Mouse (Mus musculus) ovary, adult 18-20 months (tissue): Measurements from ENCODE around the gene Dlec1.
A peak's percentile ranks its signal among the peaks of the same experiment; 100 is the strongest.

ENCODE experiments used
- DNase-seq: peaks from one replicate; pipeline ENCODE4 v3.0.0; 2022; ENCODE audit warnings: low spot score, mixed read lengths

Dlec1 gene

GRCm38 (mm10) chr9:119142066-119142465 is 39.8 kb downstream of the Dlec1 start:
- DNase-seq, result no peak

- DNase-seq, result no peak
Measured at GRCm38 (mm10) chr9:119143372-119143771, 41.1 kb downstream of the Dlec1 start.

GRCm38 (mm10) chr9:119144696-119145095 is 42.4 kb downstream of the Dlec1 start:
- no peak for DNase-seq

DNA sequence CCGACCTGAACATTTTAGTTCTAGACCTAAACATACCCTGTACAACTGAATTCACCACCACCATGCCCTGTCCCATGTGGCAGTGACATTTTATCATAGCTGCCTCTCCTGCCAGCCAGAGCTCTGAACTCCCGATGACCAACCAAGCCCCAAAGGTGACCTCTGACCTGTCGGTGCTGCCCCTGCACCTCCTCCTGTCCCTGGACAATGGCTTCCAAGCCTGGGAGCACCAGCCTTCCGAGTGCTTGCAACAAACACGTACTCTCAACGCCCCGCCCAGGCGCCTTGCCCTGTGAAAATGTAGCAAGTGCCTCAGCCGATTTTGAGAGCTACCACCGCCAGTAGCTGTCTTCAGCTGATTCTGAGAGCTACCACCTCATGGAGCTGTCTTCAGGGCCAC is 42.9 kb downstream of the Dlec1 start:
- DNase-seq, result no peak

- no peak for DNase-seq
Measured at GRCm38 (mm10) chr9:119145638-119146037, 43.4 kb downstream of the Dlec1 start.

DNA sequence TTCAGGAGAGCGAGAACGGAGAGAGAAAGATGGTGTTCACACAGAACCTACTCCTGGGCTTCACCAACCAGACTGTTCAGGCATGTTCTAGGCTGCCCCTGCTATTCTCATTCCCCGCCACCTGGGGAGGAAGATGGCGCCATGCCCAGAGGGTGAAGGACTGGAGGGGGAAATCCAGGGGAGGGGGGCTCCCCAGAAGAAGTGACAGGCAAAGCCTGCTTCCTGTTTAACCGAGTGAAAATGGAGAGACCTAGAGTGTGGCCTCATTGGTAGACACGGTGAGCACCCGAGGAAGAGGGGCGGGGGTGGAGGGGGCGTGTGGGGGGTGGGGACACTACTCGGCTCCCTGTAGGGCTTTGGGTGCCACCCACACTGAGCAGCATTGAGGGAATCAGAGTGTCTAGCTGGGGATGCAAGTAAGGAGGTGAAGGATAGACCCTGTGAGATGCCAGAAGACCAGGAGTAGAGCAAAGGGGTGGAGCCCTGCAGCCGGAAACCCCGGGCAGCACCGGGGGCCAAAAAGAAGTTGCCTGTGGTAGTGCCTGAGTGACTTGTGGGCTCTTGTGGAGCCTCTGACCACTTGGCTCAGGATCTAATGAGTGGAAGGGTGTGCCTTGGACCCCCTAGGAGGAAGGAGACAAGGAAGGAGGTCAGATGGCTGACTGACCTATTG is 44.0 kb downstream of the Dlec1 start:
- DNase-seq, result no peak

- DNase-seq, result peak; percentile 35
Measured at GRCm38 (mm10) chr9:119149601-119150000, 47.3 kb downstream of the Dlec1 start.

- DNase-seq, result no peak
Measured at GRCm38 (mm10) chr9:119151751-119152150, 49.5 kb downstream of the Dlec1 start.

DNA sequence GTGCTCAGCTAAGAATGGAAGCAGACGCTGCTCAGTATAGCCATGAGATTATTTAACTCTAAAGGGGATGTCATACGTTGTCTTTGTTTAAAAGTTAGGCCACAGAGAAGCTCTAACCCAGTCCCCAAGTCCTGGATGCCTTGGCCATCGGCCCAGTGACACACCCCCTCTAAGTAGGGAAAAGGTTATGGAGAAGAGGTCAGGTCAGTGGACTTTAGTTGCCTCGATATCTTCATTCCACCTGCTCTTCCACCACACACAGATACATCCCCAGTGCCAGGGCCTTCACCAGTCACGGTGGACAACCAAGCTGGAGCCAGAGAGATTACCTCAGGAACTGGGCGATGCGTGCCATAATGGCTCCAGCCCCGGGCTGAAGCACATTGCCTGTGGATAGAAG is 53.1 kb downstream of the Dlec1 start:
- DNase-seq, result no peak

DNA sequence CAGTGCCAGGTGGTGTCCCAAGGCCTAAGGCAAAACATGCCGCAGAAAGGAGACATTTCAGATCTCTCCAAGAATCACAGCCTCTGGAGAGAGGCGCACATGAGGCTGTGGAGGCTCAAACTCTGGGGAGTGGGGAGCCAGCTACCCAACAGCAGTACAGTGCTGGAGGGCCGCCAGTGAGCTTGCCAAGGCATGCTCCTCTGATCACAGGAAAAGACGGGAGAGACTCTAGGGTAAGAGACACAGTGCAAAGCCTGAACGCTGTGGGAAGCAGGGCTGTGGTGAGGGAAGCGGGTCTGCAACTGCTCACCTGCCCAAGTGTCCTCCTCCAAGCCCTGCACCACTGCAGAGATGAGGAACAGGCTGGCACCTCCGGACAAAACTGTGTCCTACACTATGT is 53.5 kb downstream of the Dlec1 start:
- no peak for DNase-seq

DNA sequence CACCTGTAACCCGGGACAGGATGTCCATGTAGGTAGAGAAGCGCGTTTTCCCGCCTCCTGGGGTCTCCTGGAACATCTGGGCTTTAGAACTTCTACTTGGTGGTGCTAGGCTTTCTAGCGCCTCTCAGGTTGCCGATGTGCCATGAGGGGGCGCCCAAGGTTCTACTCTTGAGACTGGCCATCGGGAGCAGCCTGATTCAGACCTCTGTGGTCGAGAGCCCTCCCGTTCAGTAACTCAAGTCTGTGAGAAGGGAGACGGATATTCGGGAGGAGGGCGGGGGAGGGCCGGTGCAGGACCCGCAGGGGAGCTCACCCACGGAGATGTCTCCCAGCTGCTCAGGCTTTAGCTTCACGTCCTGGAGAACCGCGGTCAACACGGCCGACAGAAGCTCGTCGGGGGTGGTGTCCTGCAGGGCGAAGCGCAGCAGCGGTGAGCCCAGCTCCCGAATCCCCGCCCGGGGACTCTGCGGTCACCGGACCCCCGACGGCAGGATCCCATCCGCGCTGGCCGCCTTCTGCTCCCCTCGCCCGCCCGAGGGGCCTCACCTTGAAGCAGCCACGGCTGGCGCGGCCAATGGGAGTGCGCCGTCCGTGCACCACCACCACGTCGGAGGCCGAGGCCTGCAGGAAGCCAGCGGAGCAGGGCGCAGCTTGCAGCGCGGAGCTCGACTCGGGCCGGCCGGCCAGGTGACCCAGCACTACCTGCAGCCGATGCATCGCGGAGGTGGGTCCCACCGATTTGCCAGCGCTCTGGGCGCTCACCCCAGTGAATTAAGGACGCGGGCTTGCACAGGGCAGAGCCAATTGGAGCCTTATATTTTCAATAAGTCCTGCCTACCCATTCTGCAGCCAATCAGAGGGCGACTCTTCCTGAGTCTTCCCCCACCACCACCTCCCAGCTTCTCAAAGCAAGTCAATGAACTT is 54.3 kb downstream of the Dlec1 start, which contains the start of gene Acaa1b:
Acaa1b (minus strand) TSS at position 816 of the 924 bp plus-strand sequence.
- DNase-seq, result peak; percentile 45

- DNase-seq, result no peak
Measured at GRCm38 (mm10) chr9:119158861-119159260, 56.6 kb downstream of the Dlec1 start, which contains the start of gene Gm47289. Gene Gm47289, plus strand, starts transcription at chr9:119159161.

GRCm38 (mm10) chr9:119160689-119161088 is 58.4 kb downstream of the Dlec1 start:
- no peak for DNase-seq

- DNase-seq, result no peak
Measured at GRCm38 (mm10) chr9:119164743-119165142, 62.5 kb downstream of the Dlec1 start.

GRCm38 (mm10) chr9:119165548-119165947 is 63.3 kb downstream of the Dlec1 start:
- DNase-seq, result no peak

DNA sequence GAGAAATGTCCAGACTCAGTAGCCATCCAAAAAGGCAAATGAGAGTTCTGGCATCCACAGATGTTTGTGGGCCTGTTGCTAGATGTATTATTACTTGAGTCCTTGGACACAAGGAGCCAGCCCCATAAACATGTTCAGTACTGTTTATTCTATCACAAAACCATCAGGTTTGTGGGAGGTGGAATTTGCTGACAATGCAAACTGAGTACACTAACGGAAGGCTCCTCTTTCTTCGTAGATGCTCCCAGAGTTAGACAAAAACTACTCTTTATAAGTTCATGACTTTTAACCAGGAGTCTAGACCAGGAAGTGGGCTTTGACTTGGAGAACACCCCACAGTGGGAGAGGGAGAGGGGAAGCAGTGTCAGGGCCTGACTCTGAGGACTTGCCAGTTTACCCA is 65.3 kb downstream of the Dlec1 start:
- DNase-seq, result no peak

DNA sequence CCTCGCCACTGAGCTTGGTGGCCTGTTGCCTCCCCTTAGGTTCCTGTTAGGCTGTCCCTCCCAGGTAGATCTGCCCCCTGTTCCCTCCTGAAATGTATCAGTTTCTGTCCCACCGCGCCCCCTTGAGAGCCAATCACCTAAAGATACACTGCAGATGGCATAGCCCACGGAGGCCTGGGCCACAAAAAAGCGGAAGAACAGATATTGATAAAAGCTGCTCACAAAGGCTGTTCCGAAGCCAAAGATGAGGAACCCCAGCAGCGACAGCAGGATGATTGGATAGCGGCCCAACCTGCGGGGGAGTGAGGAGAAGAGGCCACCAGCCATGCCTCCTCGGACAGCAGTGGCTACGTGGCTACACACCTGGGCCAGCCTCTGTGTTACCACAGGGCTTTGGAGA is 77.0 kb downstream of the Dlec1 start:
- DNase-seq, result no peak

DNA sequence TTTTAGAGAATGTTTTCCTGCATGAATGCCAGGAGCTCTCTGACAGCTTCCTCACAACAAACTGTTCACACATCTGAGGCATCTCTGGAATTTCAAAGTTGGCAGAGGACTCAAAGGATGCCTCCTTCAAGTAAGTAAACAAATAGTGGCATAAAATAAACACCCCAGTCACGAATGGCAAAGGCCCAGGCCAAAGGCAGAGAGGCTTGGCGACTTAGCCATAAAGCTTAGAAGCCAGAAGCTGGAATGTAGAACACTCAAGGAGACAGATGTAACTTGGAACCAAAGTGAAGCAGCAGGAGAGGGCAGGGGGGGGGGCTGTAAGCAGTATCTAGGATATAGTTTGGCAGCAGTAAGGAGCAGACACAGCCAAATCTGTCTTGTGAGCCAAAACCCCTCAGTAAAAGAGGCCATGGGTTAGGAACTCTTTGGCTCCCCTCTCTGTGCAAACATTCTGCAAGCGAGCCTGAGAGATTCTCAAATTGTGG is 79.0 kb downstream of the Dlec1 start:
- DNase-seq, result peak; percentile 31

DNA sequence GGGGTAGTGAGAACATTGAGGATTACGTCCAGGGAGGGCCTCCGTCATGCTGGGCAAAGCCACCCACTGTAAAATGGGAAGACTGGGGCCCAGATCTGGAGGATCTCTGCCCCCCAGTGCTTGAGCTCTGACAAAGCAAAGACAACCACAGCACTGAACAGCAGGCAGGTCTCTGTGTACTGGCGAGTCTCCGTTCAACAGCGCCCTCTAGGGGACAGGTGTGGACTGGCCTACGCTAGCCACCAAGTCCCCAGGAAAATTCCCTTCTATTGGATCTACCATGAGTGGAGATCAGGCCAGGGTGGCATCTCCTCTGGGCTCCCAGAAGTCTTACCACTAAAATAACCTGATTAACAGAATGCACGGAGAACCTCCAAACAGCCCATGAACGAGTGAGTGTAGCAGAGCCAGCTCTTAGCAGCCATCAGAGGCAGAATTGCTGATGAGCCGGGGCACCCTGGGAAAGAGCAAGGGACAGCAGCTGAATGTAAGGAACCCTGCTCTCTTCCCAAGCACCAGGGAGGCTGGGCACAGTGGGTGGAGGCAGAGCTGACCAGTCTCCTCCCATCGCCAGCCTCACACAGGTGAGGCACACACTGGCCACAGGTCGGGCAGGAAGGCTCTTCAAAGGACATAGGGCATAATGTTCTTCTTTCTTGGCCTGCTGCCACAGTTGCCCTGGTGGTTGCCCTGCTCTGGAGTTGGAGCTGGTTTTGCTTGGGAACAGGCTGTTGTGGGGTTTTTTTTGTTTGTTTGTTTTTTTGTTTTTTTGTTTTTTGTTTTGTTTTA is 90.1 kb downstream of the Dlec1 start:
- DNase-seq, result no peak
